Mouse (Mus musculus) spleen, postnatal 4 days (tissue): ENCODE data around the gene Inhbb.

Source experiments
- DNase-seq, 2 experiments: peaks; one replicate each; pipeline ENCODE4 v3.0.0; 2022; ENCODE audit warnings: low spot score in 2 of 2

Gene Inhbb

GRCm38 (mm10) chr1:119383916-119384315 is 38.1 kb downstream of the Inhbb start:
- DNase-seq: no peak

- DNase-seq: no peak
Measured at GRCm38 (mm10) chr1:119380609-119381008, 41.4 kb downstream of the Inhbb start.

- no peak for DNase-seq
Measured at GRCm38 (mm10) chr1:119375376-119375775, 46.7 kb downstream of the Inhbb start.

DNA sequence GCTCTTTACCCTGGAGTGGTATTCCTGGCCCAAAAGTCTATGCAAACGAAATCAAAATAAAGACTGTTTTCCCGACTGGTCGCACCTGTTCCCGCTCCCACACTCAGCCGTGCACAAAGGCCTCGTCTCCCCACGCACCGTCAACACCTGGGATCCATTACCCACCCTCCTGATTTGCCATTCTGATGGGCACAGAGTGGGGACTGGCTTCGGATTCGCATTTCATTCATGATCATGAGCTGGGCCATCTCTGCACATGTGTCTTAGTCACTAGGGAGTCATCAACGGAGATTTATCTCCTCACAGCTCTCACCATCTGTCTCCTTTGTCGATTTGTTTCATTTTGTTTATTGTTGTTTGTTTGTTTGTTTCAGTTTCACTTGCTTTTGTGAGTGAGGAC is 54.5 kb downstream of the Inhbb start:
- DNase-seq: no peak

GRCm38 (mm10) chr1:119366315-119366714 is 55.7 kb downstream of the Inhbb start:
- DNase-seq: no peak
